Mouse (Mus musculus) mouse trophoblast stem cell (cell line): Measurements from ENCODE around the gene F7.

Experiments
- in situ Hi-C, 2 experiments: fragments of 300-500 bp; cut with MseI, MboI; formaldehyde crosslinking; loops; 2 replicates in 1 of 2; 3 replicates in 1 of 2; pipeline ENCODE4 v1.15.1; 2025

Gene F7

GRCm38 (mm10) chr8:13025487-13026224, at the start of gene F7:
Gene F7, plus strand, starts transcription at chr8:13026034.
- in situ Hi-C loops = no loop called here

- in situ Hi-C loops = loop anchor here (10.0 to 25.0 kb wide), 2 partner anchors 159 to 261 kb away; no protein-coding TSS in a partner anchor
These were observed 49.5 kb upstream of the F7 start for GRCm38 (mm10) chr8:12976290-12976689.

GRCm38 (mm10) chr8:12976723-12977122, 49.1 kb upstream of the F7 start:
- in situ Hi-C loops = loop anchor here (10.0 to 25.0 kb wide), 2 partner anchors 158 to 261 kb away; no protein-coding TSS in a partner anchor

DNA sequence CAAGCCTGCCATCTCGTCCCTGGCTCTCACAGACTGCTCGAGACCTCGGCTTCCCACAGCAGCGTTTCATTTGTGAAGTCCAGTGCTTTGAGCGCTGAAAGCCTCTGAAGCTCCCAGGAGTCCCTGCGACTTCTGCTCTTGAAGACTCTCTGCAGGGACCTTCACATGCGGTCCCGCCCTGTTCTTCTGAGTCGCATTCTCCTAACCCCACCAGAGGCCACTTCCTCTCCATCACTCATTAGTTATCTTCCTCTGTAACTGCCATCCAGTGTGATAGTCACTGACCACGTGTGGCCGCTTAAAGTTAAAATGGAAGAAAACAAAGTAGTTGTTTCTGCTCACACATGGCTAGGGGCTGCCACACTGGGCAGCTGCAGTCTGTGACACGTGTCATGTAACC, 48.5 kb upstream of the F7 start:
- in situ Hi-C loops = loop anchor here (10.0 to 25.0 kb wide), 2 partner anchors 157 to 260 kb away; no protein-coding TSS in a partner anchor

GRCm38 (mm10) chr8:12978308-12978707, 47.5 kb upstream of the F7 start:
- in situ Hi-C loops = loop anchor here (10.0 to 25.0 kb wide), 2 partner anchors 156 to 259 kb away; no protein-coding TSS in a partner anchor

- in situ Hi-C loops = loop anchor here (10.0 to 25.0 kb wide), 2 partner anchors 156 to 259 kb away; no protein-coding TSS in a partner anchor
These were observed 47.1 kb upstream of the F7 start for GRCm38 (mm10) chr8:12978726-12979125.

DNA sequence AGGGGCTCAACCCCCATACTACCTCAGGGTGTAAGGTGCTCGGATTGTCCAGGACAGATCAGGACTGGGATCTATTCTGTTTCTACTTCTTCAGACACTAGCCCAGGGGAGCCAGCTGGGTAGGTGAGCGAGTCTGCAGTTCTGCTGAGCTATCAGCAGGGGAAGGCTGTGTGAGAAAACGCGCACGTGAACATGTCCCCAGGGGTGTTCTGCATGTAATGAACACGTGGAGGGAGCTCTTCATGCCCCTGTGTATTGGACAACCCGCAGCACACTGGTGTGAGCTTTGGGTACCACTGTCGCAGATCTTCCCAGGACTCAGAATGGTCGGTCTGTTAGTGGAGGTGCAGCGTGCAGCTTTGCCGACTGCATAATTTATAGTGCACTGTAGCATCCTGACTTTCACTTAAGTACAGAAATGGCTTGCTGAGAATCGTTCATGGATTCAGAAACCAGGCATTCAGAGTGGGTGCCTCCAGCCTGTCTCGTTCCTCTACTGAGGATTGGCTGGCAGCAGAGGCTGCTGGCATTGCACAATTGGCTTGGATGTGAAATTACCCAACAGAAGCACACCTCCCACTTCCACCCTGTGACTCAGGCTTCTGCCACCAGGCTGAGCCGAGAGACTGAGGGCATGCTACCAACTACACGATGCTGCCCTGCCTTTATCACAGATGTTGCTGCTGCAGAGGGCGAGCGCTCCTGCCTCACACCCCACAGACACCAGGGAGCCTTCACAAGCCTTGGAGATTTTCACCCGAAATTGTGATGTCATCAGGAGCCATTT, 42.0 kb upstream of the F7 start:
- in situ Hi-C loops = loop anchor here in 1 of 2 experiments (25.0 kb wide), 1 partner anchor 253 kb away; no protein-coding TSS in a partner anchor

GRCm38 (mm10) chr8:12984601-12985243, 41.1 kb upstream of the F7 start:
- in situ Hi-C loops = loop anchor here in 1 of 2 experiments (25.0 kb wide), 1 partner anchor 253 kb away; no protein-coding TSS in a partner anchor

- in situ Hi-C loops = loop anchor here in 1 of 2 experiments (25.0 kb wide), 1 partner anchor 252 kb away; no protein-coding TSS in a partner anchor
These were observed 40.6 kb upstream of the F7 start for GRCm38 (mm10) chr8:12985259-12985658.

DNA sequence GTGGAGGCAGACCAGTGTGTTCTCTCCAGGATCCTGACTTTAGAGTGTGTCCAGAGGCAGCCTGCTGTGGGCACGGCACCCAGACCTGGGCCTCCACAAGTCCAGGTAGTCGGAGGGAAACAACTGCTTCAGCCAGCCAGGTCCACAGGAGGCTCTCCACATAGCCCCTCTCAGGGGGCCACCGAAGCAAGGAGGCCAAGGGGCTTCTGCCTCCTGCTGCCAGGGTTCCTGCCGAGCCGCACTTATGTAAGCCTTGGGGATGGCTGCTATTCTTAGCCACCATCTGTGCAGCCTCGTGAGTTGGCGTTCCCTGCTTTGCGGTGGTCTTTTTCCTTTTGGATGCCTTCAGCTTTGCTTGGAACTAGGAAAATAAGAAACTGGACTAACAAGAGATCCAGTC, 38.3 kb upstream of the F7 start:
- in situ Hi-C loops = loop anchor here in 1 of 2 experiments (25.0 kb wide), 1 partner anchor 250 kb away; no protein-coding TSS in a partner anchor

DNA sequence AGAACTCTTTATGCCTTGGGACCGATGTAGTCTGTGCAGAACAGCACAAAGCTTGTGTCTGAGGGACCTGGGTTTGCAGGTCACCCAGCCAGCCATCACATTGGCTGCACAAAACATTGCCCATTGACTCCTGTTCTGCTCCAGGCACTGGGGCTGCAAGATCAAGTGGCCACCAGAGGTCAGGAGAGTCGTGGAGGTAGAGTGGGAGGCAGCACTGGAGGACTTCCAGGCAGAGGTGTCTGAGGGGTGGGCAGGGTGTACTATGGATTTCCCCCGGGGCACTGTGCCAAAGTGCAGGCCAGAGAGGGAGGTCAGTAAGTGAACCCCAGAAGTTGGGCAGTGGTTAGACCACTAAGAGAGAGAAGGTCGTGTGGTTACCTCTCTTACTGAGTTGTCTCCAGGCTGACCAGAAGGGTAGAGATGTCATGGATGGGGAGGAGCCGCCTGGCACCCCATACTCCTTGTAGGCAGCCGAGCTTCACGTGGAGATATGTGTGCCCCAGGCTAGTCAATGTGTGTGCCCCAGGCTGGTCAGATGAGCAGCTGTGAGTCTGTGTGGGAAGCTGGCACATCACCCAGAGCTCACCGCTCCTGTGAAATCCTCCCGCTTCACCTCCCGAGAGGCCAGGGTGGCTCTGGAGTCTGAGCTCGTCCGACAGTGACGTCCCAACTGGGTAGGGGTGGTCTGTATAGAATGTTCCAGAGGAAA, 37.0 kb upstream of the F7 start:
- in situ Hi-C loops = loop anchor here in 1 of 2 experiments (25.0 kb wide), 1 partner anchor 248 kb away; no protein-coding TSS in a partner anchor

DNA sequence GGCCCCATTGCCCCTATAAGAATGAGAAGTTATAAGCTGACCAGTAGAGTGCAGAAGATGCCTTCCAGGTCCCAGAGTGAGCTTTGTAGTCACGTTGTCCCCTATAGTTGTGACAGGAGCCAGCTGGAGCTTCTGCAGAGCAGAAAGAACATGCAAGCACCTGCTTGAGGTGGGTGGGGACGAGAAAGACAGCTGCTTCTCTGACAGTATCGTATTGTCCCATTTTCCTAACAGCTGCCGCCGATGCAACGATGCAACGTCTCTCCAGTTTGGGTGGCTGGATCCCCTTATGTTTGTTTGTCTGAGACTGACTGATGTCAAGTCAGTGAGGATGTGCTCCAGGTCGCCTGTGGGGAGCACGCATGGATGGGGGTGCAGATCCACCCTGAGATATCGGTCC, 34.4 kb upstream of the F7 start:
- in situ Hi-C loops = loop anchor here in 1 of 2 experiments (25.0 kb wide), 1 partner anchor 246 kb away; no protein-coding TSS in a partner anchor

DNA sequence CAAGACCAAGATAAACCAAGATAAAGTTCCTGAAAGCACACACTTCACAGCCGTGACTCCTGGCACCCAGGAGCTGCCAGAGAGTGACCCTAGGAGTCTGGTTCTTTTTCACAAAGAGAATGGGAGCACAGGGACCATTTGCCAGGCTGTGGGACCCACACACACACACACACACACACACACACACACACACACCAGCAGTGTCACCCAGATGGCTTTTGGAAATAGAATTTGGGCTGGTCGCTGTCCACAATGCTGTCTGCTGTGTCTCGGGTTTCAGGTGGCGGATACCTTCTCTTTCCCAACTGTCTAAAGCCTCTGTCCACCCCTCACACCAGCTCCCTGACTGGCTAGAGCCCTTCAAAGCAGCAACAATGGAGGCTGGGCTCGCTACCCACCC, 31.4 kb upstream of the F7 start:
- in situ Hi-C loops = loop anchor here in 1 of 2 experiments (25.0 kb wide), 1 partner anchor 243 kb away; no protein-coding TSS in a partner anchor

DNA sequence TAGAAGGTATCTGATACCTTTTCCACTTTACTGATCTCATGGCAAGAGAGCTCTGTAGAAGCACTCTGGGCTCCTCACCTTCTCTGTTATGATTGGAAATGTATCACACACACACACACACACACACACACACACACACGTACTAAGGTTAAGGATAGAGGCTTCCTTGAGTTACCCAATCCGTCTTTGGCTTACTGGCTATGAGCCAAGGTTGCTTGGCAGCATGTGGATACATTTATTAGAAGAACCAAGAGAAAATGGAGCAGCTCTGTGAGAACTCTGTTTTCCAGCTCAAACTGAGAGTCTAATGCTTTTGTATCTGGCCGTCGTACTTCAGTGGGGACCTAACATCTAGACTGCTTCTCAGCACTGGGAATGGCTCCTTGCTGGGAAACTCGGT, 30.4 kb upstream of the F7 start:
- in situ Hi-C loops = loop anchor here in 1 of 2 experiments (25.0 kb wide), 1 partner anchor 242 kb away; no protein-coding TSS in a partner anchor

- in situ Hi-C loops = loop anchor here in 1 of 2 experiments (25.0 kb wide), 1 partner anchor 240 kb away; no protein-coding TSS in a partner anchor
These were observed 29.0 kb upstream of the F7 start for GRCm38 (mm10) chr8:12996831-12997275.

GRCm38 (mm10) chr8:12998331-12998730, 27.5 kb upstream of the F7 start:
- in situ Hi-C loops = loop anchor here in 1 of 2 experiments (25.0 kb wide), 1 partner anchor 239 kb away; no protein-coding TSS in a partner anchor

- in situ Hi-C loops = loop anchor here in 1 of 2 experiments (25.0 kb wide), 1 partner anchor 238 kb away; no protein-coding TSS in a partner anchor
These were observed 26.0 kb upstream of the F7 start for GRCm38 (mm10) chr8:12999793-13000192.

DNA sequence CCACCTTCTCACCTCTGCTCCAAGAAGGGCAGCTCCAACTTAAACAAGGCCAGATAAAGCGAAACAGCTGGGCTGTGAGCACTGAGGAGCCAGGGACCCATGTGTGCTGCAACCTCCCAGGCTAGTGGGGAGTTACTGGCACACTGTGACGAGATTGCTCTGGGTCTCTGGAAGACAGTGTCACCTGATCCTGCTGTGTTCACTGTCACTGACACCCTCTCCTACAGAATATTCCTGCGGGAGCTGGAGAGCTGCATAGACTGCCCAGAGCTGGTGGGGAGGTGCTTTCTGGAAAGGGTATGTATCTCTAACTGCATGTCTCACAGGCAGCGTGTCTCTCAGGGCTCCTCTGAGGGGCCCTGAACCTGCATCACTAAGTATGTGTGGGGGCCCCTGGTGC, 18.4 kb upstream of the F7 start:
- in situ Hi-C loops = no loop called here

DNA sequence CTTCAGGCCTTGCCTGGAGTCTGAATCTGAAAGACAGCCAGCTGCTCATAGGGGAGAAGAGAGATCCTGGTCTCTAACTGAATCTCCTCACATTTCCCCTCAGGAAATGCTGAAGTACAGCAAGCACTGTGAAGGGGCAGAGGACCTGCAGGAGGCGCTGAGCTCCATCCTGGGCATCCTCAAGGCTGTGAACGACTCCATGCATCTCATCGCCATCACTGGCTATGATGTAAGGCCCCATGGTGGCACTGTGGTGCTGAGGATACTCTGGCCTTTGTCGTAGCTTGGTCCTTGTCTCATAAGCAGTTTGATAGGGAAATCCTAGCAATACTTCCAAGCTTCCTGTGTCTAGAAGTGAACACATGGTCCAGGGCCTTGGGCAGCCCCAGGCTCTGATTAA, 15.5 kb upstream of the F7 start:
- in situ Hi-C loops = no loop called here

GRCm38 (mm10) chr8:13019560-13019959, 6.3 kb upstream of the F7 start:
- in situ Hi-C loops = no loop called here
